Mouse (Mus musculus) midbrain, embryonic 13.5 days (tissue): ENCODE data around the gene Coq10a. TPM values are rescaled to one million over a fixed set of nuclear protein-coding genes. Genes with fewer than 3 reads are reported as not detected.
A peak's percentile ranks its signal among the peaks of the same experiment; 100 is the strongest.

ENCODE experiments used
- ATAC-seq: fragments of 200-750 bp; cut with Nextera tagmentation; 2 replicates; pipeline ENCODE4 v1.8.0; 2017; ENCODE audit warnings: mild to moderate bottlenecking, moderate TSS enrichment, moderate library complexity
- H3K27ac ChIP-seq: fragments of 300-500 bp; sonication (generic); 2 replicates; pipeline ENCODE4 v1.5.1; 2015; ENCODE audit warnings: inconsistent platforms, mild to moderate bottlenecking, moderate library complexity
- H3K27me3 ChIP-seq: fragments of 300-500 bp; sonication (generic); 2 replicates; pipeline ENCODE4 v1.6.1; 2015; ENCODE audit warnings: mild to moderate bottlenecking, inconsistent platforms
- H3K36me3 ChIP-seq: fragments of 300-500 bp; sonication (generic); 2 replicates; pipeline ENCODE4 v1.6.1; 2015; ENCODE audit warnings: mild to moderate bottlenecking, inconsistent platforms
- H3K4me1 ChIP-seq: fragments of 300-500 bp; sonication (generic); replicated peaks from 2 replicates; pipeline ENCODE4 v1.6.1; 2015; ENCODE audit warnings: inconsistent platforms
- H3K4me2 ChIP-seq: fragments of 300-500 bp; sonication (generic); replicated peaks from 2 replicates; pipeline ENCODE4 v1.6.1; 2015; ENCODE audit warnings: moderate library complexity, mild to moderate bottlenecking, inconsistent platforms
- H3K4me3 ChIP-seq: fragments of 300-500 bp; sonication (generic); replicated peaks from 2 replicates; pipeline ENCODE4 v1.5.1; 2015; ENCODE audit warnings: mild to moderate bottlenecking, inconsistent platforms
- H3K9ac ChIP-seq: fragments of 300-500 bp; sonication (generic); replicated peaks from 2 replicates; pipeline ENCODE4 v1.6.1; 2015; ENCODE audit warnings: mild to moderate bottlenecking, inconsistent platforms
- H3K9me3 ChIP-seq: fragments of 300-500 bp; sonication (generic); 2 replicates; pipeline ENCODE4 v1.6.1; 2016; ENCODE audit warnings: mild to moderate bottlenecking, inconsistent platforms
- WGBS: fragments of 180-500 bp; shearing (Covaris S2); methylation state at CpG from one replicate; pipeline ENCODE4 v1.1.7; 2015; 5-methylcytosine and 5-hydroxymethylcytosine counted together
- polyA plus RNA-seq: library from polyadenylated mRNA; unstranded; fragments of >200 nt; fragmentation: Nextera tagmentation; extraction: Ambion mirVana; gene quantifications from 2 replicates; pipeline ENCODE4 v1.2.1, GENCODE M21; 2015

Coq10a gene
- polyA plus RNA-seq, 1 experiment from 2014 or later, result 34.3 TPM

DNA sequence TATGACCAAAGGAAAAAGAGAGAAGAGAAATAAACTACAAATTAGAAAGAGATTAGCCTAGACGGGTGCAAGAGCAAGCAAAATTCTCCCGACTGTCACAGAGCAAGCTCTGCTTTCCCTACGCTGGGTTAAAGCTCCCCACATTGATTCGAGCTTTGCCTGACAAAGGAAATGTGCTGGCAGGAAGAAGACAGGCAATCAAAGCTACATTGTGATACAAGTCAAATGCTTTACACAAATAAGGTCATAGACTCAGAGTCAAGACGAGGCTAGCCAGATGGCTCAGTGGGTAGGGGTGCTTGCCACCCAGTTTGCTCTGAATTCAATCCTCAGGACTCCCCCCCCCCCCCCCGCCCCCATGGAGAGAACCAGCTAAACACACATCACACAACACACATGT is 1.2 kb upstream of the Coq10a start:
- no peak overlapping the region for H3K27ac ChIP-seq
- WGBS, result 61% methylated on average over 5 of the region's 6 CpGs

GRCm38 (mm10) chr10:128369599-128369998 is 802 bp upstream of the Coq10a start:
- H3K4me3 ChIP-seq, result peak overlapping the region; percentile 60
- ATAC-seq, result no peak
- no peaks in the 10 kb centered on the region for H3K27me3 ChIP-seq
- H3K9ac ChIP-seq, result peak overlapping the region; percentile 72; the same call in 1 of the 2 replicates
- peaks cover 18% of the 10 kb centered on the region for H3K4me1 ChIP-seq
- peak overlapping the region; percentile 97 for H3K27ac ChIP-seq
- H3K36me3 ChIP-seq, result peaks cover 13% of the 10 kb centered on the region
- H3K4me2 ChIP-seq, result peak overlapping the region; percentile 90
- H3K9me3 ChIP-seq, result no peaks in the 10 kb centered on the region
- 79% methylated on average over 6 of the region's 6 CpGs for WGBS

More for the DNA sequence above, 1.2 kb upstream of the Coq10a start:
- H3K4me1 ChIP-seq, result peaks cover 18% of the 10 kb centered on the region
- H3K4me3 ChIP-seq, result no peak overlapping the region
- no peaks in the 10 kb centered on the region for H3K9me3 ChIP-seq
- H3K9ac ChIP-seq, result no peak overlapping the region
- H3K4me2 ChIP-seq, result no peak overlapping the region
- no peak for ATAC-seq
- H3K27me3 ChIP-seq, result no peaks in the 10 kb centered on the region
- H3K36me3 ChIP-seq, result peaks cover 11% of the 10 kb centered on the region

DNA sequence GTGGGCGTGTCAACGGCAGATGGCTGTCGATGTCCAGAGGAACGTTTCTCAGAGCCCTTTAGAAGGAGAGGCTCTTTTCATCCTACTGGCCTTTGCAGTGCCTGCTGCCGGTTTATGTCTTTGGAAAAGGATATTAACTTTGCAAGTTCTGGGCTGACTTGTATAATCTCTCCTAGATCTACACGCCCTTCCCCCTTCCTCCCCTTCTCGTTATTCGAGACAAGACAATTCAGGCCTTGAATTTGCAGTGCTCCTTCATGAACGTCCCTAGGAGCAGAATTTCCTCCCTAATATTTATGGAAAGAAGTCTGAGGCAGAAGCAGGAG is 384 bp upstream of the Coq10a start:
- Histone ChIP-seq H3K9me3 (no peaks in the 10 kb centered on the region), H3K4me1 (peaks cover 18% of the 10 kb centered on the region), H3K36me3 (peaks cover 13% of the 10 kb centered on the region), H3K4me2 (peak overlapping the region; percentile 90), H3K4me3 (peak overlapping the region; percentile 60), H3K27ac (peak overlapping the region; percentile 97), H3K27me3 (no peaks in the 10 kb centered on the region), H3K9ac (peak overlapping the region; percentile 72)
- ATAC-seq, result no peak
- 4% methylated on average over 9 of the region's 9 CpGs for WGBS

DNA sequence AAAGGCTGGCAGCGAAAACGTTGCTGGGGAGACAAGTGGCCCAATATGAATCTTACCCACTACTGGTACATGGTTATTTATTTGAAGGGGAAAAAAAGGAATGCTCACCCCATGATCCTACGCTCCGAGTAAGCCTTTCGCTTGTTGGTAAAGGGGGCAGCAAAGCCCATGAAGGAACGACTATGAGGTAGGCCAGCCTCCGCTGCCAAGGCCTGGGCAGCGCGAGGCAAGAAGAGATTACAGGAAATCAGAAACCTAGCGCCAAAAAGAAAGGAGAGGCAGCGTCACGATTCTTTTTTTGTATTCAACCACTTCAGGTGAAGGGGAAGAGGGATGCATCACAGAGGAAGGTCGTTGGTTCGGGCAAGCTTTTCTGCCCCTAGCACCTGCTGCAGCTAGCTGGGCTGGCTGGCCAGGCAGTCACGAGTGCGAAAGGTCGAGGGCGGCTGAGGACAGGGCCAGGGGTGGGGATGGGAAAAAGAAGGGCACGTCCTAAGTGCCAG is 847 bp downstream of the Coq10a start:
- H3K27me3 ChIP-seq, result no peaks in the 10 kb centered on the region
- peaks cover 22% of the 10 kb centered on the region for H3K36me3 ChIP-seq
- H3K4me2 ChIP-seq, result peak overlapping the region; percentile 90
- peak overlapping the region; percentile 97 for H3K27ac ChIP-seq
- H3K9ac ChIP-seq, result peak overlapping the region; percentile 72
- 12% methylated on average over 19 of the region's 19 CpGs for WGBS
- peaks cover 18% of the 10 kb centered on the region for H3K4me1 ChIP-seq
- no peaks in the 10 kb centered on the region for H3K9me3 ChIP-seq
- peak overlapping the region; percentile 60 for H3K4me3 ChIP-seq
- ATAC-seq, result no peak

- Histone ChIP-seq H3K9ac (no peak overlapping the region), H3K4me2 (no peak overlapping the region), H3K4me1 (peaks cover 6% of the 10 kb centered on the region), H3K9me3 (no peaks in the 10 kb centered on the region), H3K4me3 (no peak overlapping the region), H3K36me3 (peaks cover 68% of the 10 kb centered on the region), H3K27me3 (no peaks in the 10 kb centered on the region), H3K27ac (no peak overlapping the region)
- ATAC-seq, result 0 out of 2 replicates have a peak, but pooled peaks have one; percentile 18
- 61% methylated on average over 3 of the region's 3 CpGs for whole genome bisulfite sequencing
Measured at GRCm38 (mm10) chr10:128362568-128362967, 6.2 kb downstream of the Coq10a start.

DNA sequence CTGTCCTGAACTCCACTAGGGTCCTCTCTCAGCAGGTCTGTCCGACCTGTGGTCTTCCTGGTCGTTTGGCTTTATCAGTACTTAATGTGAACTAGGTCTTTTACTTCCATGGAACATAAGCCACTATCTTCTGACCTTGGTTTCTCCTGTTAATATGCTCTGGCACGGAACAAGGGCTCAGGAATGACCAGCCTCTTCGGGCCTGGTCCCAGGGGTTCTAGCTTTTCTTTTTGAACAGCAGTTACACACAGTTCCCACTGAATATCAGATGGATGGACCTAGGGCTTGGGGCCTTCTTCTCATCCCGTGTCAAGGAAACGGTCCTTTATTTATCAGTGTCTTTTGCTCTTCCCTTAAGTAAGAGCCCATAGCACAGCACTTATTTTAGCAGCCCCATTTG is 7.0 kb downstream of the Coq10a start:
- H3K9ac ChIP-seq, result no peak overlapping the region
- 93% methylated on average over 6 of the region's 6 CpGs for WGBS
- H3K27ac ChIP-seq, result no peak overlapping the region

DNA sequence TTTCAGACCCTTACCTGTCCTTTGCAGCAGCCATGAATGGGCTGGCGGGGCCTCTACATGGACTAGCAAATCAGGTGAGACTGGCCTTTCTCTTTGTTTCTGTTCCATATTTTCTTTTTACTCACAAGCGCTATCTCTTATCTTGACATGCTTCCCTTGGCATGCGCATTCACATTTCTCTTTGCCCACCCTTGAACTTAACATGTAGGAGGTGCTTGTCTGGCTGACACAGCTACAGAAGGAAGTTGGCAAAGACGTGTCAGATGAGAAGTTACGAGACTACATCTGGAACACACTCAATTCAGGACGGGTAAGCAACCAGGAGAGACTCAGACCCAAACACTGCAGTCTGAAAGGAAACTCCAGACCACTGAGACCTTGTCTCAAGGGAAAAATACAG is 9.6 kb downstream of the Coq10a start:
- 96% methylated on average over 6 of the region's 6 CpGs for WGBS
- no peaks in the 10 kb centered on the region for H3K4me1 ChIP-seq
- H3K27ac ChIP-seq, result no peak overlapping the region
- H3K27me3 ChIP-seq, result no peaks in the 10 kb centered on the region
- H3K9ac ChIP-seq, result no peak overlapping the region
- no peak for ATAC-seq
- H3K36me3 ChIP-seq, result peaks cover 76% of the 10 kb centered on the region
- H3K4me3 ChIP-seq, result no peak overlapping the region
- H3K4me2 ChIP-seq, result no peak overlapping the region
- no peaks in the 10 kb centered on the region for H3K9me3 ChIP-seq

More for the DNA sequence above, 7.0 kb downstream of the Coq10a start:
- no peak for ATAC-seq
- Histone ChIP-seq H3K36me3 (peaks cover 72% of the 10 kb centered on the region), H3K27me3 (no peaks in the 10 kb centered on the region), H3K4me3 (no peak overlapping the region), H3K9me3 (no peaks in the 10 kb centered on the region), H3K4me1 (no peaks in the 10 kb centered on the region), H3K4me2 (no peak overlapping the region)

DNA sequence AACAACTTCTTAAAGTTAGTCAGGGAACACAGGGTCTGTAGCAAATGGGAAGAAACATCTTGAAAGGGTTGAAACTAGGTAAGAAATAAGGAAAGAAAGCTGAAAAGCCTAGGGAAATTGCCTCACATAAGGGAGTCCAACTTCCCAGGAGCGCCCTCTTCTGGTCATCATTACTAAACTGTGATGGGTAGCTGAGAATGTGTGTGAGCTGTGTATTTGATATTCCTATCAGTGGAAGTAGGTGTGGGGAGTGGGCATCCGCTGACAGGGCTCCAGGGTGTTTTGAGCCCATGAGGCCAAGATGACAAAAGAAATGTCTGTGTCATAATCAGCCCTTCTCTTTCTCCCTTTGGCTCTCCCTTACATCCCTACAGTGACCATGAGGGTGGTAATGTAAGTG is 10.0 kb downstream of the Coq10a start:
- H3K4me3 ChIP-seq, result no peak overlapping the region
- H3K27me3 ChIP-seq, result no peaks in the 10 kb centered on the region
- peaks cover 80% of the 10 kb centered on the region for H3K36me3 ChIP-seq
- 44% methylated on average over 2 of the region's 2 CpGs for WGBS
- no peaks in the 10 kb centered on the region for H3K9me3 ChIP-seq
- no peak overlapping the region for H3K9ac ChIP-seq
- H3K4me1 ChIP-seq, result no peaks in the 10 kb centered on the region
- ATAC-seq, result no peak
- H3K4me2 ChIP-seq, result no peak overlapping the region
- H3K27ac ChIP-seq, result no peak overlapping the region

DNA sequence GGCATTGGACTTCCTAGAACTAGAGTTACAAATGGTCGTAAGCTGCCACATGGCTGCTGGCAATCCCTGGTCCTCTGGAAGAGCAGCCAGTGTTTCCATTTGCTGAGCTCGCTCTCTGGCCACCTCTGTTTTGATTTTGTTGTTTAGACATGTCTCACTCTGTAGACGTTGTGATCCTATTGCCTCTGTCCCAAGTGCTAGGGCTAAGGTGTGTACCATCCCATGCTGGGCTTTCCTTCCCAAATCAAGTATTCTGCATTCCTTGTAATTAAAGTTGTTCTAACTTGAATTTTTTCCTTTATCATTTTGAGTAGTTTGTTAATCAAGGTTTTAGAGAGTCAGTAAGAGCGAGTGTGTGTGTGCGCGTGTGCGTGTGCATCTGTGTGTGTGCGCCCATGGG is 21.3 kb downstream of the Coq10a start:
- 91% methylated on average over 8 of the region's 8 CpGs for WGBS
- no peak overlapping the region for H3K4me3 ChIP-seq
- peaks cover 26% of the 10 kb centered on the region for H3K36me3 ChIP-seq
- no peak overlapping the region for H3K27ac ChIP-seq
- ATAC-seq, result no peak
- H3K4me1 ChIP-seq, result peaks cover 7% of the 10 kb centered on the region; the same call in 1 of the 2 replicates
- no peak overlapping the region for H3K9ac ChIP-seq
- no peaks in the 10 kb centered on the region for H3K27me3 ChIP-seq
- no peak overlapping the region for H3K4me2 ChIP-seq
- no peaks in the 10 kb centered on the region for H3K9me3 ChIP-seq

DNA sequence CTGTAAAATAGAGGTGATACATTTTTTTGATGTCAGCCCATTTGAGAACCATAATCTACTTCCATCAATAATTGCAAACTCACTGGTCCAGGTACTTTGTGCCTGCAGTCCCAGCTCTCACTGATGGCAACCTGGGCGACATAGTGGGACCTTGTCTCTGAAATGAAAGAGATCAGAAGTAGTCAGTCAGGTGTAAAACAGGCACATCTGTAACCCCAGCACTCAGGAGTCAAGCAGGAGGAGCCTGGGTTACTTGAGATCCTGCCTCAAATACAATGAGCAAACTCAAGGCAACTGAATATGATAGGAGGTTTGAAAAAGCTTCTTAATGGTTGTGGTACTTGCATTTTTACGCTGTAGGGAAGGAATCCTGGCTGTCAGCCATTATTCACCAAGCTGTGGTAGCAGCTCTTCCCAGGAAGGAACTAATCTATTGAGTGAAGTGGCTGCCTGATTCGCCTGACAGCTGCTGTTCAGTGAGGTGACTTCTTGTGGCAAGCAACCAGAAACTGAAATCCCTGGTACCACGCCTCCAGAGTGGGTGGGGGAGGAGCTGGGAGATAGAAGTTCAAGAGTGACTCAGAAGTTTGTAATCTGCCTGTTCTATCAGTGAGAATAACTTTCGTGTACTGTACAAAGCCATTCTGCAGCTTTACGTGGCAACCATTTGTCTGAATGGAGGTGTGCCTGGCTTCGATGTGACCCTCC is 24.1 kb downstream of the Coq10a start:
- peaks cover 3% of the 10 kb centered on the region; the same call in 1 of the 2 replicates for H3K36me3 ChIP-seq

DNA sequence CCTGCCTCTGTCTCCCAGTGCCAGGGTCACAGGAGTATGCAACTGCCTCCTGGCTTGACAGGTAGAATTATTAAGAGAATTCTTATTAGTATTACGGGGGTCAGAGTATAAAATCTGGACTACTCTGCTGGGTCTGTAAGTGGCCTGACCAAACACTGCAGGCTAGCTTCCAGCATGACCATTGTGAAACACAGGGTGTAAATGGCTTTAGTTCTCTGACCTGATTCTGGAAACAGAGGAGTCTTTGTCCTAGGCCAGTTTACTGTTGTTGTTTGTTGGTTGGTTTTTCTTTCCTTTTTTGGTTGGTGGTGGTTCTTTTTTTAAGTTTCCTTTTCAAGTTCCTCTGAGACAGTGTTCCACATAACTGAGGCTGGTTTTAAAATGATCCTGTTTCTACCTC is 25.4 kb downstream of the Coq10a start:
- Histone ChIP-seq H3K36me3 (peaks cover 3% of the 10 kb centered on the region; the same call in 1 of the 2 replicates), H3K4me1 (peaks cover 25% of the 10 kb centered on the region), H3K27ac (no peak overlapping the region), H3K27me3 (no peaks in the 10 kb centered on the region), H3K9me3 (no peaks in the 10 kb centered on the region), H3K4me3 (no peak overlapping the region), H3K4me2 (no peak overlapping the region), H3K9ac (no peak overlapping the region)
- no peak for ATAC-seq
- 100% methylated on average over 1 of the region's 1 CpGs for WGBS

More for the DNA sequence above, 24.1 kb downstream of the Coq10a start:
- ATAC-seq, result no peak
- Histone ChIP-seq H3K9me3 (no peaks in the 10 kb centered on the region), H3K4me1 (peaks cover 12% of the 10 kb centered on the region), H3K27me3 (no peaks in the 10 kb centered on the region), H3K4me2 (no peak overlapping the region), H3K4me3 (no peak overlapping the region), H3K27ac (peak overlapping the region; percentile 57; the same call in 1 of the 2 replicates), H3K9ac (no peak overlapping the region)
- WGBS, result 64% methylated on average over 7 of the region's 7 CpGs

DNA sequence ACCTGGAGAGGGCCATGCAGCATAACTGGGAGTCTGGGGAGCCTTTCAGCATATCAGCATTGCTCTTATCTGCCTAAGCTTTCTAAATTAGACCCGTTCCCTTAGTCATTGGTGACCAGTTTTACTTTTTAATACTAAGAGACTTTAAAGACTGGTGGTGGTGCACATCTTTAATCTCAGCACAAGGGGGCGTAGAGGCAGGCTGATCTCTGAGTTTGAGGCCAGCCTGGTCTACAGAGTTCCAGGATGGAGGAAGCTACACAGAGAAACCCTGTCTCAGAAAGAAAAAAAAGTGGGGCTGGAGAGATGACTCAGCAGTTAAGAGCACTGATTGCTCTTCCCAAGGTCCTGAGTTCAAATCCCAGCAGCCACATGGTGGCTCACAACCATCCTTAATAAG is 28.5 kb downstream of the Coq10a start:
- peaks cover 3% of the 10 kb centered on the region; the same call in 1 of the 2 replicates for H3K36me3 ChIP-seq
- ATAC-seq, result no peak
- no peaks in the 10 kb centered on the region for H3K9me3 ChIP-seq
- H3K27ac ChIP-seq, result no peak overlapping the region
- H3K4me2 ChIP-seq, result no peak overlapping the region
- H3K9ac ChIP-seq, result no peak overlapping the region
- 91% methylated on average over 2 of the region's 2 CpGs for WGBS
- peaks cover 34% of the 10 kb centered on the region for H3K4me1 ChIP-seq
- no peaks in the 10 kb centered on the region for H3K27me3 ChIP-seq
- no peak overlapping the region for H3K4me3 ChIP-seq
